Mouse (Mus musculus): ENCODE results near the gene Usp36. TPM values are rescaled to one million over a fixed set of nuclear protein-coding genes. Genes with fewer than 3 reads are reported as not detected.

Gene Usp36
- polyA plus RNA-seq, 2 experiments, result 17.7 to 24.3 TPM

DNA sequence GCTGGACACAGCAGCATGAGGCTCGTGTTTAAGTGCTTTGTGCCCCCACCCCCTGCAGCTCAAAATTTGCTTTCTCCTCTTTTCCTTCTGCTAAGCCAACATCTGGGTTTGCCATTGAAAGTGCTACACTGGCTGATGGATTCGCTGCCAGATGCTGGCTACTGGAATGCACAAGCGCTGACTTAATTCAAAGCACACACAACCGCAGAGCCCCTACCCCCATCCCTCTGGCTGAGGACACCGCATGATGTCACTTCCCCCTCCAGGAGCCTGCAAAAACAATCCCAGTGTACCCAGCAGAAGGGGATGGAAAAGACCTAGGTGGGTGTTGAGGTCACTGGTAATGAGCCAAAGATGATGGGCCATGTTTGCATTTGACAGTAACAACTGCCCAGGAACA is 34.5 kb upstream of the Usp36 start:
- H3K4me2 ChIP-seq (replicated peaks; ENCODE audit: low read depth, low read length, severe bottlenecking), result peak overlapping the region; percentile 27
- WGBS, result 12% methylated on average over 5 of the region's 5 CpGs
- H3K36me3 ChIP-seq (ENCODE audit: control insufficient read depth, insufficient read depth, low read length), result peaks cover 13% of the 10 kb centered on the region
- peak; percentile 86 for DNase-seq (ENCODE audit: low spot score)
- H3K4me1 ChIP-seq (ENCODE audit: control insufficient read depth, insufficient read depth, low read length), result peaks cover 65% of the 10 kb centered on the region
- no peak overlapping the region for H3K9ac ChIP-seq (ENCODE audit: low read depth, low read length, severe bottlenecking)
- TF ChIP-seq POLR2A (IDR thresholded peaks at IDR 0.05; ENCODE audit: borderline replicate concordance, extremely low read depth, insufficient read depth, insufficient read length), result no peak
- H3K4me3 ChIP-seq (replicated peaks; ENCODE audit: low read length), result no peak overlapping the region
- H3K27ac ChIP-seq (replicated peaks; ENCODE audit: low read depth, low read length), result peak overlapping the region; percentile 83
- H3K9me3 ChIP-seq (ENCODE audit: control insufficient read depth, low read length), result no peaks in the 10 kb centered on the region
- H3K27me3 ChIP-seq (ENCODE audit: control insufficient read depth, insufficient read depth, low read length), result no peaks in the 10 kb centered on the region
- ATAC-seq (ENCODE audit: low FRiP score, low read depth), result peak; percentile 66

DNA sequence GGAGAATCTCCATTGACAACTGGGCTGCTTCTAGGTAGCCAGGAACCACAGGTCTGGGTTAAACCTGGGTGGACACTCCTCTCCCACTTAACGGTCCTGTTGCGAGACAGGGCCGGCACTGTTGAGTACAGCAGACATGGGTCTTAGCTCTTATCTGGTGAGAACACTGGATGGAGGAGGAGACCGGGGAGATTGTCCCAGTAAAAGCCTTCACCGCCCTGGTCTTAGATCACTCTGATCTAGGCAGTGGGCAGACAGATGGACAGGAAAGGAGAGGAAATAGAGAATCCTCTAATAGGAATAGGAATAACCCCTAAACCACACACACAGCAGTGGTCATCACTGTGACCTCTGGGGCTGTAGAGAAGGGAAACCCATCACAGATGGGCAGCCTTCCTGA is 33.9 kb upstream of the Usp36 start:
- Histone ChIP-seq H3K4me3 (replicated peaks; ENCODE audit: low read length) (no peak overlapping the region), H3K9ac (ENCODE audit: low read depth, low read length, severe bottlenecking) (no peak overlapping the region), H3K4me1 (ENCODE audit: control insufficient read depth, insufficient read depth, low read length) (peaks cover 64% of the 10 kb centered on the region), H3K27ac (replicated peaks; ENCODE audit: low read depth, low read length) (peak overlapping the region; percentile 83), H3K27me3 (ENCODE audit: control insufficient read depth, insufficient read depth, low read length) (no peaks in the 10 kb centered on the region), H3K4me2 (replicated peaks; ENCODE audit: low read depth, low read length, severe bottlenecking) (peak overlapping the region; percentile 27), H3K9me3 (ENCODE audit: control insufficient read depth, low read length) (no peaks in the 10 kb centered on the region), H3K36me3 (ENCODE audit: control insufficient read depth, insufficient read depth, low read length) (peaks cover 19% of the 10 kb centered on the region)
- 75% methylated on average over 5 of the region's 5 CpGs for WGBS
- DNase-seq (ENCODE audit: low spot score) (no peak), ATAC-seq (ENCODE audit: low FRiP score, low read depth) (no peak)
- no peak for TF ChIP-seq POLR2A (IDR thresholded peaks at IDR 0.05; ENCODE audit: borderline replicate concordance, extremely low read depth, insufficient read depth, insufficient read length)

DNA sequence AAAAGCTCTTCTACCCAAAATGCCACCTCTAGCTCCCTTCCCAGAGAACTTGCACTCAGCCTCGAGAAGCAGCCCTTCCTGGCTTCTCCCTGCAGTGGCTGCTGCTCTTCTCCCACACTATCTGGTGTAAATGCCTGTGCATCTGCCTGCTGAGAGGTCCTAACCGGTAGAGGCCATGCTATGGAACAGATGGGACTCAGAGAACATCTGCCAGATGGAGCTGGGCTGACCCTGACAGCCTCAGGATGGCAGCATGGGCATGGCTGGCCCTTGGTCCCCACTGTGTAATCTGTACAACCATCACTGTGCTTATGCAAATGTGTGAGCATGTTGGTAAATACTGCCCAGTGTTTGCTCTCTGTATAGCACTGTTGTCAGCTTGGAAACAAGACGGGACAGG is 32.6 kb upstream of the Usp36 start:
- WGBS, result 74% methylated on average over 3 of the region's 3 CpGs
- H3K27me3 ChIP-seq (ENCODE audit: control insufficient read depth, insufficient read depth, low read length), result no peaks in the 10 kb centered on the region
- DNase-seq (ENCODE audit: low spot score) (no peak), ATAC-seq (ENCODE audit: low FRiP score, low read depth) (no peak)
- H3K9ac ChIP-seq (ENCODE audit: low read depth, low read length, severe bottlenecking), result no peak overlapping the region
- no peak overlapping the region for H3K27ac ChIP-seq (replicated peaks; ENCODE audit: low read depth, low read length)
- H3K9me3 ChIP-seq (ENCODE audit: control insufficient read depth, low read length), result no peaks in the 10 kb centered on the region
- no peak overlapping the region for H3K4me2 ChIP-seq (replicated peaks; ENCODE audit: low read depth, low read length, severe bottlenecking)
- TF ChIP-seq POLR2A (IDR thresholded peaks at IDR 0.05; ENCODE audit: borderline replicate concordance, extremely low read depth, insufficient read depth, insufficient read length), result no peak
- H3K4me1 ChIP-seq (ENCODE audit: control insufficient read depth, insufficient read depth, low read length), result peaks cover 51% of the 10 kb centered on the region
- H3K4me3 ChIP-seq (replicated peaks; ENCODE audit: low read length), result no peak overlapping the region
- H3K36me3 ChIP-seq (ENCODE audit: control insufficient read depth, insufficient read depth, low read length), result peaks cover 27% of the 10 kb centered on the region

DNA sequence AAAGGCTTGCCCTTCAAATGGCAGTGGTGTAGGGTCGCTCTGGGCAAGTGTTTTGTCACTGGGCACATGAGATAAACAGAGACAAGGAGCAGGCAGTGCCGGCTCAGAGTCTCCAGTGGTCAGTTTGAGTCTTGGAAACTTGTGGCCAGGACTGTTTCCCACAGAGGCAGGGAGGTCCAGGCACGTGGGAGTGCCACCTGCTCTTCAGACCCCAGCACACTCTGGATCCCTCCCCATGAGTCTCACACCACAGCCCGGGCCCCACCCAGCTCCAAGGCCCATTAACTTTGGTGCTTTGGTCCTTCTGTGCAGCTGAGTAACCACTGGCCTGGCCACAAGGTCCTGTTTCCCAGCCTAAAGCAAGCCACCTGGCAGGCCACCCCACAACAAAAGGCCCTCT is 31.9 kb upstream of the Usp36 start:
- ATAC-seq (ENCODE audit: low FRiP score, low read depth) (no peak), DNase-seq (ENCODE audit: low spot score) (no peak)
- Histone ChIP-seq H3K4me3 (replicated peaks; ENCODE audit: low read length) (no peak overlapping the region), H3K4me2 (replicated peaks; ENCODE audit: low read depth, low read length, severe bottlenecking) (no peak overlapping the region), H3K27me3 (ENCODE audit: control insufficient read depth, insufficient read depth, low read length) (no peaks in the 10 kb centered on the region), H3K9ac (ENCODE audit: low read depth, low read length, severe bottlenecking) (no peak overlapping the region), H3K9me3 (ENCODE audit: control insufficient read depth, low read length) (no peaks in the 10 kb centered on the region), H3K27ac (replicated peaks; ENCODE audit: low read depth, low read length) (no peak overlapping the region), H3K36me3 (ENCODE audit: control insufficient read depth, insufficient read depth, low read length) (peaks cover 34% of the 10 kb centered on the region), H3K4me1 (ENCODE audit: control insufficient read depth, insufficient read depth, low read length) (peaks cover 44% of the 10 kb centered on the region)
- TF ChIP-seq POLR2A (IDR thresholded peaks at IDR 0.05; ENCODE audit: borderline replicate concordance, extremely low read depth, insufficient read depth, insufficient read length), result no peak
- WGBS, result 52% methylated on average over 4 of the region's 4 CpGs

DNA sequence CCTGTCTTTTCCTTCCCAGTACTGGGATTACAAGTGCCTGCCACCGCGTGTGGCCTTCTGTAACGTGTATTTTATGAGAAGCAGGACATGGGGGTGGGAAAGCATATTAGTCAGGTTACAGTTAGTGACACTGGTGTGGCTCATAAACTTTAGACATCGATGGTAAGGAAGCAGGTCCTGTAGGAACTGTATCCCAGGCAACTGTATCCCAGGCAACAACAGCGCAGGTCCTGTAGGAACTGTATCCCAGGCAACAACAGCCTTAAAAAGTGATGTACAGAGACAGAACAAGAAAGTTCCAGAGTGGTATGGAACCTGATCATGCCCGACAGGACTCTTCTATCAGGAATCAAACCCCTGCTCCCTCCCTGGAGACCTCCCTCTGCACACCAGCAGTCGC is 31.5 kb upstream of the Usp36 start:
- H3K4me1 ChIP-seq (ENCODE audit: control insufficient read depth, insufficient read depth, low read length), result peaks cover 40% of the 10 kb centered on the region
- no peaks in the 10 kb centered on the region for H3K27me3 ChIP-seq (ENCODE audit: control insufficient read depth, insufficient read depth, low read length)
- no peak overlapping the region for H3K27ac ChIP-seq (replicated peaks; ENCODE audit: low read depth, low read length)
- peaks cover 39% of the 10 kb centered on the region for H3K36me3 ChIP-seq (ENCODE audit: control insufficient read depth, insufficient read depth, low read length)
- no peaks in the 10 kb centered on the region for H3K9me3 ChIP-seq (ENCODE audit: control insufficient read depth, low read length)
- no peak overlapping the region for H3K4me3 ChIP-seq (replicated peaks; ENCODE audit: low read length)
- no peak for TF ChIP-seq POLR2A (IDR thresholded peaks at IDR 0.05; ENCODE audit: borderline replicate concordance, extremely low read depth, insufficient read depth, insufficient read length)
- no peak for ATAC-seq (ENCODE audit: low FRiP score, low read depth)
- H3K9ac ChIP-seq (ENCODE audit: low read depth, low read length, severe bottlenecking), result no peak overlapping the region
- H3K4me2 ChIP-seq (replicated peaks; ENCODE audit: low read depth, low read length, severe bottlenecking), result no peak overlapping the region
- WGBS, result 46% methylated on average over 7 of the region's 7 CpGs
- DNase-seq (ENCODE audit: low spot score), result no peak

DNA sequence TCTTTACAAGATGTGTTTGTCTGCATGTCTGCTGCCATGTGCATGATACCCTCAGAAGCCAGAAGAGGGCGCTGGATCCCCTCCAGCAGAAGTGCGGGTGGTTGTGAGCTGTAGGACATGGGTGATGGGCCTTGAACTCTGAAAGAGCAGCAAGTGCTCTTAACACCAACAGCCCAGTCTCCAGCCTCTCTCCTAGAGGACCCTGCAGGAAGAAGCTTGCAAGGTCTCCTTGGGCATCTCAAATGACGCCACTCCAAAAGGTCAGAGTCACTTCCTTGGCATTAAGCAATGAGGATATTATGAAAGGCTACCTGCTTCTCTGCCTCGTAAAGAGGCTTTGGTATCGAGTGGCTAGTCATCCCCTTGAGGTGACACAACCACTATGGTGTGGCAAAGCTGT is 28.6 kb upstream of the Usp36 start:
- H3K9ac ChIP-seq (ENCODE audit: low read depth, low read length, severe bottlenecking), result no peak overlapping the region
- peaks cover 57% of the 10 kb centered on the region for H3K36me3 ChIP-seq (ENCODE audit: control insufficient read depth, insufficient read depth, low read length)
- no peaks in the 10 kb centered on the region for H3K27me3 ChIP-seq (ENCODE audit: control insufficient read depth, insufficient read depth, low read length)
- no peak for TF ChIP-seq POLR2A (IDR thresholded peaks at IDR 0.05; ENCODE audit: borderline replicate concordance, extremely low read depth, insufficient read depth, insufficient read length)
- H3K9me3 ChIP-seq (ENCODE audit: control insufficient read depth, low read length), result no peaks in the 10 kb centered on the region
- H3K4me2 ChIP-seq (replicated peaks; ENCODE audit: low read depth, low read length, severe bottlenecking), result no peak overlapping the region
- DNase-seq (ENCODE audit: low spot score) (no peak), ATAC-seq (ENCODE audit: low FRiP score, low read depth) (no peak)
- WGBS, result 62% methylated on average over 5 of the region's 5 CpGs
- H3K4me3 ChIP-seq (replicated peaks; ENCODE audit: low read length), result no peak overlapping the region
- H3K4me1 ChIP-seq (ENCODE audit: control insufficient read depth, insufficient read depth, low read length), result peaks cover 16% of the 10 kb centered on the region
- H3K27ac ChIP-seq (replicated peaks; ENCODE audit: low read depth, low read length), result no peak overlapping the region
